Mouse (Mus musculus) hindbrain, embryonic 16.5 days (tissue): ENCODE measurements at regions not wholly inside any gene's neighbourhood (a gene's known extent, or its start where the extent isn't known, plus 50 kb on each side); places are given as distances from the start of the nearest gene placed in this dataset.
A peak's percentile ranks its signal among the peaks of the same experiment; 100 is the strongest.

Experiments used
- ATAC-seq: fragments of 200-750 bp; cut with Nextera tagmentation; 2 replicates; pipeline ENCODE4 v1.8.0; 2017; ENCODE audit warnings: moderate TSS enrichment, moderate library complexity
- H3K27ac ChIP-seq: fragments of 300-500 bp; sonication (generic); 2 replicates; pipeline ENCODE4 v1.5.1; 2014; ENCODE audit warnings: low read depth, mild to moderate bottlenecking, control low read depth, low read length, moderate library complexity
- H3K27me3 ChIP-seq: fragments of 300-500 bp; sonication (generic); replicated peaks from 2 replicates; pipeline ENCODE4 v1.6.1; 2014; ENCODE audit warnings: low read length; ENCODE audit not compliant: control insufficient read depth, insufficient read depth
- H3K36me3 ChIP-seq: fragments of 300-500 bp; sonication (generic); 2 replicates; pipeline ENCODE4 v1.6.1; 2014; ENCODE audit warnings: mild to moderate bottlenecking, low read length, moderate library complexity, mixed read lengths; ENCODE audit not compliant: control insufficient read depth, insufficient read depth
- H3K4me1 ChIP-seq: fragments of 300-500 bp; sonication (generic); 2 replicates; pipeline ENCODE4 v1.6.1; 2014; ENCODE audit warnings: low read depth, low read length; ENCODE audit not compliant: control insufficient read depth, insufficient read depth
- H3K4me2 ChIP-seq: fragments of 300-500 bp; sonication (generic); 2 replicates; pipeline ENCODE4 v1.6.1; 2014; ENCODE audit warnings: mild to moderate bottlenecking, low read length, control low read depth, moderate library complexity
- H3K4me3 ChIP-seq: fragments of 300-500 bp; sonication (generic); 2 replicates; pipeline ENCODE4 v1.5.1; 2014; ENCODE audit warnings: mild to moderate bottlenecking, low read length, control low read depth, moderate library complexity
- H3K9ac ChIP-seq: fragments of 300-500 bp; sonication (generic); 2 replicates; pipeline ENCODE4 v1.6.1; 2014; ENCODE audit warnings: low read depth, mild to moderate bottlenecking, control low read depth, low read length, moderate library complexity
- H3K9me3 ChIP-seq: fragments of 300-500 bp; sonication (generic); 2 replicates; pipeline ENCODE4 v1.6.1; 2014; ENCODE audit warnings: mild to moderate bottlenecking, low read length, moderate library complexity; ENCODE audit not compliant: control insufficient read depth
- WGBS: fragments of 180-500 bp; shearing (Covaris S2); extraction: QIAGEN DNeasy Blood & Tissue Kit; methylation state at CpG from one replicate; pipeline ENCODE4 v1.1.7; 2014; 5-methylcytosine and 5-hydroxymethylcytosine counted together

- Histone ChIP-seq H3K9me3 (no peaks in the 10 kb centered on the region), H3K4me2 (peak overlapping the region; percentile 48), H3K4me3 (peak overlapping the region; percentile 17), H3K27ac (peak overlapping the region; percentile 91), H3K4me1 (peaks cover 6% of the 10 kb centered on the region), H3K36me3 (no peaks in the 10 kb centered on the region), H3K27me3 (no peaks in the 10 kb centered on the region), H3K9ac (peak overlapping the region; percentile 58)
- WGBS, result 25% methylated on average over 20 of the region's 20 CpGs
- ATAC-seq, result peak; percentile 96
Measured at GRCm38 (mm10) chr16:77788041-77788780, 186.3 kb upstream of the Gm11146 start.

GRCm38 (mm10) chr16:77787025-77787424 lies 185.1 kb upstream of the Gm11146 start:
- H3K9ac ChIP-seq, result no peak overlapping the region
- H3K9me3 ChIP-seq, result no peaks in the 10 kb centered on the region
- no peak overlapping the region for H3K4me3 ChIP-seq
- no peak for ATAC-seq
- no peaks in the 10 kb centered on the region for H3K36me3 ChIP-seq
- peak overlapping the region; percentile 46; the same call in 1 of the 2 replicates for H3K27ac ChIP-seq
- 79% methylated on average over 5 of the region's 5 CpGs for WGBS
- no peaks in the 10 kb centered on the region for H3K27me3 ChIP-seq
- no peak overlapping the region for H3K4me2 ChIP-seq
- H3K4me1 ChIP-seq, result peaks cover 6% of the 10 kb centered on the region

GRCm38 (mm10) chr16:77779019-77779418 lies 177.1 kb upstream of the Gm11146 start:
- no peak overlapping the region for H3K4me2 ChIP-seq

GRCm38 (mm10) chr16:77772075-77772474 lies 170.2 kb upstream of the Gm11146 start:
- no peaks in the 10 kb centered on the region for H3K4me1 ChIP-seq
- no peak overlapping the region for H3K4me2 ChIP-seq
- 84% methylated on average over 3 of the region's 3 CpGs for WGBS
- H3K4me3 ChIP-seq, result no peak overlapping the region
- no peaks in the 10 kb centered on the region for H3K27me3 ChIP-seq
- H3K9me3 ChIP-seq, result no peaks in the 10 kb centered on the region
- no peak for ATAC-seq
- H3K36me3 ChIP-seq, result no peaks in the 10 kb centered on the region
- H3K9ac ChIP-seq, result no peak overlapping the region
- no peak overlapping the region for H3K27ac ChIP-seq

More at GRCm38 (mm10) chr16:77779019-77779418, 177.1 kb upstream of the Gm11146 start:
- no peaks in the 10 kb centered on the region for H3K4me1 ChIP-seq
- H3K9ac ChIP-seq, result no peak overlapping the region
- no peaks in the 10 kb centered on the region for H3K27me3 ChIP-seq
- H3K27ac ChIP-seq, result no peak overlapping the region
- no peak overlapping the region for H3K4me3 ChIP-seq
- ATAC-seq, result no peak
- no peaks in the 10 kb centered on the region for H3K36me3 ChIP-seq
- H3K9me3 ChIP-seq, result no peaks in the 10 kb centered on the region
- 94% methylated on average over 1 of the region's 1 CpGs for WGBS

GRCm38 (mm10) chr16:77760926-77761347 lies 159.0 kb upstream of the Gm11146 start:
- Histone ChIP-seq H3K27ac (peak overlapping the region; percentile 61), H3K9ac (no peak overlapping the region), H3K4me2 (no peak overlapping the region), H3K4me1 (peaks cover 6% of the 10 kb centered on the region; the same call in 1 of the 2 replicates), H3K9me3 (no peaks in the 10 kb centered on the region), H3K27me3 (no peaks in the 10 kb centered on the region), H3K36me3 (no peaks in the 10 kb centered on the region), H3K4me3 (no peak overlapping the region)
- peak; percentile 44 for ATAC-seq
- 67% methylated on average over 4 of the region's 4 CpGs for WGBS

- Histone ChIP-seq H3K27me3 (no peaks in the 10 kb centered on the region), H3K36me3 (no peaks in the 10 kb centered on the region), H3K27ac (peak overlapping the region; percentile 61), H3K4me1 (peaks cover 6% of the 10 kb centered on the region; the same call in 1 of the 2 replicates), H3K4me3 (no peak overlapping the region), H3K9me3 (no peaks in the 10 kb centered on the region), H3K4me2 (peak overlapping the region; percentile 47), H3K9ac (no peak overlapping the region)
- peak; percentile 53 for ATAC-seq
- WGBS, result 51% methylated on average over 4 of the region's 4 CpGs
Measured at GRCm38 (mm10) chr16:77760479-77760878, 158.6 kb upstream of the Gm11146 start.

GRCm38 (mm10) chr16:77759997-77760396 lies 158.1 kb upstream of the Gm11146 start:
- WGBS, result 29% methylated on average over 10 of the region's 10 CpGs
- Histone ChIP-seq H3K36me3 (no peaks in the 10 kb centered on the region), H3K27ac (peak overlapping the region; percentile 61), H3K4me2 (peak overlapping the region; percentile 47), H3K9me3 (no peaks in the 10 kb centered on the region), H3K9ac (peak overlapping the region; percentile 9), H3K4me1 (peaks cover 6% of the 10 kb centered on the region; the same call in 1 of the 2 replicates), H3K4me3 (peak overlapping the region; percentile 10; the same call in 1 of the 2 replicates), H3K27me3 (no peaks in the 10 kb centered on the region)
- ATAC-seq, result peak; percentile 98

GRCm38 (mm10) chr16:77754882-77755281 lies 153.0 kb upstream of the Gm11146 start:
- H3K4me2 ChIP-seq, result no peak overlapping the region
- ATAC-seq, result no peak
- no peaks in the 10 kb centered on the region for H3K27me3 ChIP-seq
- H3K4me1 ChIP-seq, result no peaks in the 10 kb centered on the region; the same call in 1 of the 2 replicates
- no peaks in the 10 kb centered on the region for H3K9me3 ChIP-seq
- no peak overlapping the region for H3K27ac ChIP-seq
- H3K9ac ChIP-seq, result no peak overlapping the region
- H3K36me3 ChIP-seq, result no peaks in the 10 kb centered on the region
- no peak overlapping the region for H3K4me3 ChIP-seq
- 86% methylated on average over 6 of the region's 6 CpGs for WGBS

- 83% methylated on average over 2 of the region's 2 CpGs for WGBS
- ATAC-seq, result no peak
- H3K4me3 ChIP-seq, result no peak overlapping the region
- no peaks in the 10 kb centered on the region for H3K36me3 ChIP-seq
- no peaks in the 10 kb centered on the region for H3K4me1 ChIP-seq
- H3K9me3 ChIP-seq, result 0 out of 2 replicates have a peak, but pooled peaks cover 2% of the 10 kb centered on the region
- H3K27me3 ChIP-seq, result no peaks in the 10 kb centered on the region
- H3K9ac ChIP-seq, result no peak overlapping the region
- no peak overlapping the region for H3K27ac ChIP-seq
- no peak overlapping the region for H3K4me2 ChIP-seq
Measured at GRCm38 (mm10) chr16:77749474-77749873, 147.6 kb upstream of the Gm11146 start.
